Mouse (Mus musculus): ENCODE measurements around the gene Fabp3.

DNA sequence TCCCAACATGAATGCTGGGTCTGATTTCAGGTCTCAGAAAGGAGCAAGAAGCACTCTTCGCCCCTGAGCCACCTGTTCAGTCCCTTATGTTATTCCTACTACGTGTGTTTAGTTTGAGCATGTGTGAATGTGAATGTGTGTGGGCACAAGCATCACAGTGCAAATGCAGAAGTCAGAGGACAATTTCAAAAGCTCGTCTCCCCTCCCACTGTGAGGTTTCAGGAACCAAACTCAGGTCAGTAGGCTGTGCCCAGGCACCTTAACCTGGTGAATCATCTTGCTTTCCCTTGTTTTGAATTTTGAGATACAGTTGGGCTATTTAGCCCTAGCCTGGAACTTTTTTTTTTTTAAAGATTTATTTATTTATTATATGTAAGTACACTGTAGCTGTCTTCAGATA lies 18.6 kb upstream of the Fabp3 start:
- TF ChIP-seq CTCF (IDR thresholded peaks at IDR 0.05; ENCODE audit: borderline replicate concordance, extremely low read depth, insufficient read depth, insufficient read length), result no peak
- TF ChIP-seq POLR2A (IDR thresholded peaks at IDR 0.05; ENCODE audit: borderline replicate concordance, extremely low read depth, insufficient read depth, insufficient read length, poor library complexity, severe bottlenecking), result no peak
